Mouse (Mus musculus) spleen, adult 2 months (tissue): ENCODE data around the gene Use1. TPM values are rescaled to one million over a fixed set of nuclear protein-coding genes. Genes with fewer than 3 reads are reported as not detected.
A peak's percentile ranks its signal among the peaks of the same experiment; 100 is the strongest.

Source experiments
- DNase-seq, 2 experiments: peaks; one replicate each; pipeline versions ENCODE4 v3.0.0 to v3.0.0-alpha.2; 2012 to 2021; ENCODE audit warnings: low spot score in 2 of 2, low read depth in 1 of 2
- H3K27ac ChIP-seq: fragments of 200-500 bp; 2 replicates; pipeline ENCODE4 v1.5.1; 2012; ENCODE audit warnings: low read length, inconsistent platforms; ENCODE audit not compliant: insufficient read depth
- H3K27me3 ChIP-seq: fragments of 200-500 bp; 2 replicates; pipeline ENCODE4 v1.6.1; 2012; ENCODE audit warnings: mild to moderate bottlenecking, moderate library complexity, low read length, inconsistent platforms; ENCODE audit not compliant: control insufficient read depth, insufficient read depth
- H3K36me3 ChIP-seq: fragments of 200-500 bp; 2 replicates; pipeline ENCODE4 v1.6.1; 2012; ENCODE audit warnings: mild to moderate bottlenecking, low read length, inconsistent platforms; ENCODE audit not compliant: control insufficient read depth, insufficient read depth
- H3K4me1 ChIP-seq: fragments of 200-500 bp; 2 replicates; pipeline ENCODE4 v1.6.1; 2011; ENCODE audit warnings: inconsistent platforms; ENCODE audit not compliant: control insufficient read depth, insufficient read depth, insufficient read length
- H3K4me3 ChIP-seq: fragments of 200-500 bp; 2 replicates; pipeline ENCODE4 v1.5.1; 2011; ENCODE audit warnings: mild to moderate bottlenecking, inconsistent platforms; ENCODE audit not compliant: insufficient read depth, insufficient read length; ENCODE audit errors: extremely low read depth
- CTCF ChIP-seq: fragments of 200-500 bp; IDR thresholded peaks from 2 replicates; pipeline ENCODE4 v1.5.1; 2011; ENCODE audit warnings: mild to moderate bottlenecking, inconsistent platforms; ENCODE audit not compliant: insufficient read depth, insufficient read length, insufficient replicate concordance; ENCODE audit errors: extremely low read depth
- POLR2A ChIP-seq: fragments of 200-500 bp; IDR thresholded peaks from 2 replicates; pipeline ENCODE4 v1.6.1; 2011; ENCODE audit warnings: low read depth, low read length, inconsistent platforms
- WGBS: fragments of 180-500 bp; shearing (Covaris S2); methylation state at CpG from one replicate; pipeline ENCODE4 v1.1.7; 2018; 5-methylcytosine and 5-hydroxymethylcytosine counted together
- polyA plus RNA-seq: library from polyadenylated mRNA; depleted of rRNA; stranded (reverse); fragments of >200 nt; gene quantifications from 2 replicates; pipeline ENCODE4 v1.2.3, GENCODE M21; 2012; rRNA removed

Use1 gene
- polyA plus RNA-seq, 1 experiment: 104 TPM

GRCm38 (mm10) chr8:71406099-71407015, 39.7 kb downstream of the Use1 start:
- peaks cover 13% of the 10 kb centered on the region for H3K4me1 ChIP-seq
- under 1% methylated on average over 55 of the region's 55 CpGs for WGBS
- DNase-seq: peak; percentile 11 to 61
- no peaks in the 10 kb centered on the region for H3K27me3 ChIP-seq
- H3K27ac ChIP-seq: no peak overlapping the region
- H3K36me3 ChIP-seq: no peaks in the 10 kb centered on the region
- no peak for TF ChIP-seq POLR2A
- peak; percentile 67; the same call in 1 of the 2 replicates for TF ChIP-seq CTCF
- peak overlapping the region; percentile 46 for H3K4me3 ChIP-seq

GRCm38 (mm10) chr8:71407441-71407840, 40.8 kb downstream of the Use1 start:
- peaks cover 16% of the 10 kb centered on the region for H3K4me1 ChIP-seq
- no peak overlapping the region for H3K4me3 ChIP-seq
- no peaks in the 10 kb centered on the region for H3K36me3 ChIP-seq
- H3K27ac ChIP-seq: no peak overlapping the region
- 93% methylated on average over 14 of the region's 14 CpGs for WGBS
- TF ChIP-seq POLR2A (no peak), CTCF (no peak)
- no peaks in the 10 kb centered on the region for H3K27me3 ChIP-seq
- no peak for DNase-seq

- Histone ChIP-seq H3K4me3 (no peak overlapping the region), H3K36me3 (no peaks in the 10 kb centered on the region), H3K27ac (no peak overlapping the region), H3K4me1 (peaks cover 16% of the 10 kb centered on the region), H3K27me3 (no peaks in the 10 kb centered on the region)
- TF ChIP-seq POLR2A (no peak), CTCF (no peak)
- 95% methylated on average over 4 of the region's 4 CpGs for WGBS
- no peak for DNase-seq
These were observed 41.6 kb downstream of the Use1 start for GRCm38 (mm10) chr8:71408231-71408630.

GRCm38 (mm10) chr8:71411535-71412273, 45.1 kb downstream of the Use1 start:
- WGBS: 44% methylated on average over 11 of the region's 11 CpGs

More at GRCm38 (mm10) chr8:71411535-71412273, 45.1 kb downstream of the Use1 start:
- H3K4me1 ChIP-seq: peaks cover 4% of the 10 kb centered on the region
- TF ChIP-seq CTCF (no peak), POLR2A (no peak)
- H3K27ac ChIP-seq: no peak overlapping the region
- H3K36me3 ChIP-seq: no peaks in the 10 kb centered on the region
- H3K4me3 ChIP-seq: no peak overlapping the region
- H3K27me3 ChIP-seq: no peaks in the 10 kb centered on the region
- no peak for DNase-seq

Other genes with a start within 250 kb of the Use1 start
- 47.6 and 50.4 TPM in 2 replicates for gene Myo9b, start 94.1 kb upstream of the Use1 start, polyA plus RNA-seq
- 13.3 and 15.9 TPM in 2 replicates for gene Haus8, start 93.9 kb upstream of the Use1 start, polyA plus RNA-seq
- gene Ocel1, start 4.5 kb downstream of the Use1 start, polyA plus RNA-seq: 16.8 and 20.6 TPM in 2 replicates
- gene Nr2f6, start 15.1 kb downstream of the Use1 start, polyA plus RNA-seq: 59.4 and 88.0 TPM in 2 replicates
- gene Ushbp1, start 29.0 kb downstream of the Use1 start, polyA plus RNA-seq: 14.7 and 18.4 TPM in 2 replicates
- gene Babam1, start 30.0 kb downstream of the Use1 start, polyA plus RNA-seq: 104 and 128 TPM in 2 replicates
- gene Ankle1, start 39.2 kb downstream of the Use1 start, polyA plus RNA-seq: 15.0 and 19.4 TPM in 2 replicates
- gene Abhd8, start 96.8 kb downstream of the Use1 start, polyA plus RNA-seq: 55.1 and 75.0 TPM in 2 replicates
- gene Mrpl34, start 98.1 kb downstream of the Use1 start, polyA plus RNA-seq: 46.4 and 69.8 TPM in 2 replicates
- 67.8 and 83.4 TPM in 2 replicates for gene Dda1, start 102.4 kb downstream of the Use1 start, polyA plus RNA-seq
- gene Ano8, start 119.1 kb downstream of the Use1 start, polyA plus RNA-seq: 15.1 and 20.2 TPM in 2 replicates
- 26.3 and 33.3 TPM in 2 replicates for gene Gtpbp3, start 121.3 kb downstream of the Use1 start, polyA plus RNA-seq
- 383 and 496 TPM in 2 replicates for gene Plvap, start 144.9 kb downstream of the Use1 start, polyA plus RNA-seq
- gene Ccdc194, start 158.9 kb downstream of the Use1 start, polyA plus RNA-seq: 0.08 and 0.11 TPM in 2 replicates
- 371 and 457 TPM in 2 replicates for gene Bst2, start 170.6 kb downstream of the Use1 start, polyA plus RNA-seq
- gene Mvb12a, start 176.1 kb downstream of the Use1 start, polyA plus RNA-seq: 89.9 and 119 TPM in 2 replicates
- 8.5 and 8.9 TPM in 2 replicates for gene Tmem221, start 192.0 kb downstream of the Use1 start, polyA plus RNA-seq
- gene Nxnl1, start 199.8 kb downstream of the Use1 start, polyA plus RNA-seq: not detected in 2 replicates
- 38.2 and 47.0 TPM in 2 replicates for gene Slc27a1, start 202.0 kb downstream of the Use1 start, polyA plus RNA-seq
- 171 and 224 TPM in 2 replicates for gene Pgls, start 225.3 kb downstream of the Use1 start, polyA plus RNA-seq
- 115 and 173 TPM in 2 replicates for gene Fam129c, start 230.8 kb downstream of the Use1 start, polyA plus RNA-seq
- 159 and 216 TPM in 2 replicates for gene Colgalt1, start 244.2 kb downstream of the Use1 start, polyA plus RNA-seq